Mouse (Mus musculus) frontal cortex, adult 2 months (tissue): ENCODE data around the gene Scrn1. TPM values are rescaled to one million over a fixed set of nuclear protein-coding genes. Genes with fewer than 3 reads are reported as not detected.
A peak's percentile ranks its signal among the peaks of the same experiment; 100 is the strongest.

Experiments used
- DNase-seq, 2 experiments: peaks; one replicate each; pipeline ENCODE4 v3.0.0; 2022; ENCODE audit warnings: low spot score in 1 of 2; ENCODE audit errors: extremely low spot score in 1 of 2
- polyA plus RNA-seq: library from polyadenylated mRNA; depleted of rRNA; stranded (reverse); fragments of >200 nt; gene quantifications from 2 replicates; pipeline ENCODE4 v1.2.3, GENCODE M21; 2012; rRNA removed

The Scrn1 gene
- polyA plus RNA-seq = 101 and 121 TPM in 2 replicates

DNA sequence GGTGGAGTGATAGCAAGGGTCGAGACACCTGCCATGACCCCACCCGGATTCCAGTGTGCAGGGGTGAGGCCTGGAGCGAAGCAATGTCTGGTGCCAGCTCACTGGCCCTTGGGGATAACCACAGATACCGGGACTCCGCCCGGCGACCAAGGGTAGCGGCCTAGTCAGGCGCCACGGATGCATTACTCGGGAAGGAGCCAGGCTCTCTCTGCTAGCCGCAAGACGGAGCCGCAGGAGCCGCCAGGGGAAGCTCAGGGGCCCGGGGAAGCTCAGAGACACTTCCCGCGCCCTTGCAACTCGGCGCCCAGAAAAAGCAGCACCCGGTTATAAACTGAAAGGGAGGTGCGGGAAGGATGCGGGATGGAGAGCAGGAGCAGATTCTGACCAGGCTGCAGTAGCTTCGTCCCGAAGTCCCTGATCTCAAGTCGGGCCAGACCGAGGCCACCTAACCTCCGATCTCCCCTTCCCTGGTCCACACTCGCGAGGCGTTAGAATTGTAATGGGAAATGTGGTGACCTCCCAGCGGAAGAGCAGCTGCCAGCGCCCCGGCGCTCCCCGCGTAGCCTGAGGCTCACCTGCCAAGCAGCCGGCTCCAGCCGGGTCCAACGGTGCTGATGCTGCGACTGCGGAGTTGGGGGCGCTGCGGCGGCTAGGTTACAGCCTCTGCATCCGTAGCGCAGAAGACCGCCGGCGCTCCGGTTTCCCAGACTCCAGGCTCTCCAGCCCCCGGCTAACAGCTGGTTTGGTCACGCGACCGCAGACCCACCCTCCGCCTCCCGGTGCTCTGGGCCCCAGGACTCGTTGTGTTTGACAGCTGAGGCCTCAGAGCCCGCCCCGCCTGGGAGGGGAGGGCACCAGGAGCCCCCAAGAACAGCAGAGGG lies at the start of gene Scrn1:
Gene Scrn1, minus strand, starts transcription at position 825 of the 881 bp plus-strand sequence.
- peak; percentile 69 to 82 for DNase-seq

DNA sequence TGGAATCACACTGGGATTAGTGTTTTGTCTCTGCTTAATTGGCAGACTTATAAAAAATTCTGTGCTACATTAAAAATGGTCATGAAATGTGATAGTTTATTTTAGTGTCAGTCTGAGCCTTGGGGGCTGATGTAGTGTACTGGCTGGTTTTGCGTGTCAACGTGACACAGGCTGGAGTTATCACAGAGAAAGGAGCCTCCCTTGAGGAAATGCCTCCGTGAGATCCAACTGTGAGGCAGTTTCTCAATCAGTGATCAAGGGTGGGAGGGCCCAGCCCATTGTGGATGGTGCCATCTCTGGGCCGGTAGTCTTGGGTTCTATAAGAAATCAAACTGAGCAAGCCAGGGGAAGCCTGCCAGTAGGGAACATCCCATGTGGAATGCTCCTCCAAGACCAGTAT lies 40.0 kb upstream of the Scrn1 start:
- DNase-seq = no peak

DNA sequence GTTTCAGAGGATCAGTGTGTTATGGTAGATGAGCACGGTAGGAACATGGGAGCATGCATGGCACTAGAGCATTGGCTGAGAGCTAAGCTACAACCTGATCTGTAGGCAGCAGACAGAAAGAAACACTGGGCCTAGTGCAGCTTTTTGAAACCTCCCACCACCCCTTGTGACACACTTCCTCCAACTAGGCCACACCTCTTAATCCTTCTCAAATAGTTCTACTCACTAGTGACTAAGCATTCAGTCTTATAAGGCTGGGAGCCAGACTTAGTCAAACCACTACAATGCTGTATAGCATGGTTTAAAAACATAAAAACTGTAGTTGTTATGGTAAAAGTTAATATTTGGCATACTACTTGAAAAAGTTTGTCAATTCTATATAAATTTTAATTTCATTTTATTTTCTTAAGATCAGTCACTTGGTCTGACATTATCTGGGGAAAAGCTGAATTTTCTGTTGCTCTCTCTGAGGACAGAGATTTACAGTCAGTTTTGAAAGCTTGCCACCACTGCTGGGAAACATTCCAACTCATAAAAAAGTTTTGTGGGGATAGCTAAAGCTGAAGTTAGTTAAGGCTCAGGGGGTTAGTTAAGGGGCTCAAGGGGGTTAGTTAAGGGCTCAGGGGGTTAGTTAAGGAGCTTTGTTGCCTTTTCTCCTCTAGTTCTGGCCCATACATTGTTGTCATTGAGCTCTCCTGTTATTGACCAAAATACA lies 37.9 kb upstream of the Scrn1 start:
- no peak for DNase-seq

DNA sequence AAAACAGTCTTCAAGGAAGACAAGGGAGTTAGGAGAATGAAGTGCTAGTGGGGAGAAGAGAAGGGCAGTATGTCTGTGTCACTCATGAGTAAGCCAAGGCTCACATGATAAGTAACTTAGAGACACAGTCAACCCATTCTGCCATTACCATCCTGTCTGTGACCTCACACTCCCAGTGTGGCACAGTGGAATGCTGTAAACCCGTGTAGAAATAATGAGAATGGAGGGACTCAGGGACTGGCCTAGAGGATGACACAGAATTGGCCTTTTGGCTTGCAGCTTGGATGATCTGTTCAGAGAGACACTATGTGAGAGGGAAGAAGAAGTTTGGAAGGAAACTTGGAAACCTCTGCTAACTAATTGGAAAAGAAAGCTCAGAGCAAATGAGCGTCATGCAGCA lies 36.6 kb upstream of the Scrn1 start:
- no peak for DNase-seq

DNA sequence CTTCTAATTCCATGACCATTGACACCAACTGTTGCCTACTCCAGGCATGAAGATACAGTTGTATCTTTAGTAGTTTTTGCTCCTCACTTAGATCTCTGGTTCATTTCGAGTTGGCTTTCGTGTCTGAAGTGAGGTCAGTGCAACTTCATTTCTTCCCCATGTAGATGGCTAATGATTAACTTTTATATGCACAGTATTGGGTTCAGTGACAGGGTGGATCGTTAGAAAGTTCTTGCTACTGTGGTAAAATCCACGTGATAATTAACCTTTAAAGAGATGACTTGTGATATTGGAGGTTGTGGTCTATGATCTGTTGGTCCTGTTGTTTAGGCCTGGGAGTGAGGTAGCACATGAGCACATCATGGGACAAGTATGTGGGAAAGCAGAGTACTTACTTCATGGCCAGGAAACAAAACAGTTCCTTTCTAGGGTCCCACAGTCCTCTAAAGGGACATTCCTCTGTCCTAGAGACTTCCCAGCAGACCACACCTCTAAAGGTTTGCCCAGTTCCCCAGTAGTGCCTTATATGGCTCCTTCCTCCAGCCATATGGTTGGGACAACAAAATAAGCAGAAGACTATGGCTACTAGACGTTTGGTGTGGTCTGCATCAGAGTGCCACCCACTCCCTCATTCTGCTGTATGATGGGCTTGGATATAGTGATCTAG lies 34.5 kb upstream of the Scrn1 start:
- no peak for DNase-seq

DNA sequence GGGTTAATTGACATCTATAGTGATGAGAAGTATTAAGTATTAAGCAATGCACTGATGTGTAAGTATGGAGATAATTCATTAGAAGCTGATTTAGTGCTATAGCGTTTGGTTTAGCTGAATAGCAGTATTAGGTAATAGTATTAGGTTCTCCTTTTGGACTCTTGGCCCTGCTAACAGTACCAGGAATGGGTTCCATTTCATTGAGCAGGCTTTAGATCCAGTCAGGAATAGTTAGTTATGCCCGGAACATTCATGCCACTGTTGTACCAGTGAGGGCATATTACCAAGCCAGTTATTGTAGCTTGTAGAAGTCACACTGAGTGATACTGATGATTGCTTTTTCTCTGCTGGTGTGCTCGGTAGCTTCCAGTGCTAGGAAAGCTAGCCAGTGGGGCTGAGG lies 31.4 kb upstream of the Scrn1 start:
- no peak for DNase-seq

DNA sequence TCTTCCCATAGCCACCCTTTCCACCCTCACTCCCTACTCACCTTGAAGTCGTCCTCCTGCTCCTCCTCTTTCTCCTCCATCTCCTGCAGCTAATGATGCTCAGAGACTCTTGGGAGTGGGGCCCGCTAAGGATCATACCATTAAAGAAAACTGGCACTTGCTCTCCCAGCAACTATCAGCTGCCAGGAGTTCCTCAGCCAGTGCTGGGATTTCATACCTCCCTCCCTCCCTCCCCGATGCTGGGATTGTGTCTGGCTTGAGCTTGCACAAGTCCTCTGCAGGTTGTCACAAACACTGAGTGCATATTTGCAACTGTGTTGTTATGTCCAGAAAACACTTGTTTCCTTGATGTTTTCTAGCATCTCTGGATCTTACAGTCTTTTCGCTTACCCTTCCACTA lies 30.9 kb upstream of the Scrn1 start, which contains the start of gene Fkbp14:
Gene Fkbp14, minus strand, starts transcription at position 101 of the 400 bp plus-strand sequence.
- DNase-seq = no peak

DNA sequence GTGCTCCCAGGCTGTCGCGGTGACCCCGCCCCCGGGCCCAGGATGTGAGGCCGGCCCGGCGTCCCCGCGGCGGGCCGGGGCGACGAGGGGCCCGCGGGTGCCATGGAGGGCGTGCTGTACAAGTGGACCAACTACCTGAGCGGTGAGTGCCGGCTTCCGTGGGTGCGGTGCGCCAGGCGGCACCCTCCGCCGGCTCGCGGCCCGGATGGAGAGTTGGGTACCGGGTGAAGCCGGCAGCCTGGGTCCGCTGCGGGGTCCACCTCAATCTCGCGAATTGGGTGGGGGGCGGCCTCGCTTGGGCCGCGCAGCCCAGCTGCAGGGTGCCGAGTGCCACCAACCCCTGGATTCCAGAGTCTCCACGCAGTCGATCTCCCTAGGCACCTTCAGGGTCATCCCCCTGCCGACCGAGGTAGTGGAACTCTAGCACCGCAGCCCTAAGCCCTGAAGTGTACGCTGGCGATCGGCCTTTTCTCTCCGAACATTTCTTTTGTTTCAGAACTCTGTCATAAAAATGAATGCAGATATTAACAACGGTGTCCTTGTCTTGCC lies 29.1 kb upstream of the Scrn1 start:
- peak in 1 of 2 experiments; percentile 17 for DNase-seq

DNA sequence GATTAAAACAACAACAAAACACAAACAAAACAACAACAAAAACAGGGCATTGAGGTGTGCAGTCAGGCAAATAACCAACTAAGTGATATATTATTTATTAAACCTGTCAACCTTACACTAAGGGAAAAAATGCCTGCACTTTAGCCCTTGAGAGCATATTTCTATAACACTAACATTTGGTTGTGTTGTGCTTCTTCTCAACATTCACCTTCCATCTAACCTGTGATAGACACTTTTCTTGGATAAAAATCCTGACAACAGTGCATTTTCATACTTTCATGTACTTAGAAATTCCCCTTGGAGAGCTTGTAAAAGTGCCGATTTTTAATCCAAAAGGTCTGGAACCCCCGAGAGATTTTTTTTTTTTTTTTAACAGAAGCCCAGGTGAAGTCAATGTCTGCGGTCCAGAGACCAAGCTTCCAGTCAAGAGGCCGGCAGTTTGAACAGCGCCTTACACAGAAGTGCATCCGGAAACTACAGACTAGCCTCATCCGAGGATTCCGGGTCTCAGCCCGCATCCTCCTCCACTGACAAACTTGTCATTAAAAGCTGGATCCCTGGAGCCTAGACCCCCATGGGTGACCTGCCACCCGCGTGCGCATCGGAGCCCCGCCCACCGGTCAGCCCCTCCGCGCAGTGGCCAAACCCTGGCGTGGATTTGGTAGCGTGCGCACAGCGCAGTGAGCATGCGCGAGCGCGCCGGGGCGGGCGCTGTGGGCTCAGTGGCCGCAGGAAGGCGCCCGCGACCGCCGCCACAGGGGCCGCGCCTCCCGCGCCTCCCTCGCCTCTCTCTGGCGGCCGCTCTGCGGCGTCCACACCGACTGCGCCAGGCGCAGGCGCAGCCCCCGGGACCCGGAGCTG lies 28.4 kb upstream of the Scrn1 start, which contains the start of gene Plekha8:
Gene Plekha8, plus strand, starts transcription at position 643 of the 861 bp plus-strand sequence.
- peak; percentile 73 to 90 for DNase-seq

DNA sequence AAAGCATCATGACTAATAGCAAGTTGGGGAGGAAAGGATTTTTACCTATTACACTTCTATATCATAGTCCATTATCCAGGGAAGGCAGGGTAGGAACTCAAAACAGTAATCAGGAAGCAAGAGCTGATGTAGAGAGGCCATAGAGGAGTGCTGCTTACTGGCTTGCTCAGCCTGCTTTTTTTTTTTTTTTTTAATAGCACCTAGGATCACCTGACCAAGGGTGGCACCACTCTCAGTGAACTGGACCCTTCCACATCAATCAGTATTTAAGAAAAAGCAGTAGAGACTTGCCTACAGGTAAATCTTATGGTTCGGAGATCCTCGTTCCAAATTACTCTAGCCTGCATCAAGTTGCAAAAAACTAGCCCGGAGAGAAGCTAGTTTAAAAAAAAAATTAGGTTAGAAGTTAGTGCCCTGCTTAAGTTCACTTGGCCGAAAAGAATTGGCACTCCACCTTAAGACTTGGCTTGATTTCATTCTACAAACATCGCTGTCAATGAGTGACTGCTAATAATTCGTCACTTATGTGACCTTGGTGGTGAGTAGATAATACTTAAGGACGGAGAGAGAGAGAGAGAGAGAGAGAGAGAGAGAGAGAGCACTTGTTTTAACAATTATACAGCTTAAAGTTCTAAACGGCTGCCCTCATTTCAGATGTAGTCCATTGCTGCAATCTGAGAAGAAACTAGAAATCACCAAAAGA lies 27.6 kb upstream of the Scrn1 start:
- DNase-seq = no peak

DNA sequence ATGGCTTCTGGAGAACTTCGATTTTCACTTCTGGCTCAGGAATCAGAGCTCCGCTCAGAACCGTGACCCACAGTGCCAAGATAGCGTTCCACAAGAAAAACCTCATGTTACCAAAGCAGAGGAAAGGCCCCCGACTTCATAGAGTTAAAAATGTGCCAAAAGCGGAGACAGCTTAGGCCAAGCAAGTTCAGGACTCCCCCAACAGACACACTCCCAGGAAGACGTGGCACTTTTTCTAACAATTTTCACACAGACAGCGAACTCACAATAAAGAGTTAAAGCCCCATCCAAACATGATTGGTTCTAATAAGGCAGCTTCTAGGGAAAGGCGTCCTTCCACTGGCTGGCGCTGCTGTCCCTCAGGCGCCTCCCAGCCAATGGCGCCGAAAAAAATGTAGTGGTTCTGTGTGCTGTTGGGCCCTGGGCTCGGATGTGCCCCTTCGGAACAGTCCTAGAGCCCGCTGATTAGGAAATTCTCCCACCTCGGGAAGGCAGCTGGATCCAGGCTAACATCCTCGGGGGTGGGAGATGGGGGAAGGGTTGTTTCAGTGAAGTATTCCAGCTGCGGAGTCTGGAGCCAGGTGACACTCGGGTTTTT lies 26.7 kb upstream of the Scrn1 start:
- DNase-seq = peak; percentile 93 to 95

DNA sequence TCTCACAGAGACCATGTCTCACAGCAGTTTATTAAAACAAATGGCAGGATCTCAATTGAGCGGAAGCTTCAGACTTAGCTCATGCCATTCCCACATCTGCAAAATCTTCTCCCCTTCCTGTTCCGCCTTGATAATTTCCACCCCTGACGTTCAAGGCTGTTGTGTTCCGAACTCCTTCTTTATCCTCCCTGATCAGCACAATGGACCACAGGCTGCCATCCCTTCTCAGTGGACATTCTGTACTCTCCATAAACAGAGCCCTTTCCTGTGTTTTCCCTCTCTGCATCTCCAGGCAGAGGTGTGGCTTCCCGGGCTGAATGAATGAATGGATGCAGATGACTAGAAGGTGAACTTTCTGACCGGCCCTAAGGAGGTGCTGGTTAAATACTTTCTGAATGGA lies 25.5 kb upstream of the Scrn1 start:
- no peak for DNase-seq

DNA sequence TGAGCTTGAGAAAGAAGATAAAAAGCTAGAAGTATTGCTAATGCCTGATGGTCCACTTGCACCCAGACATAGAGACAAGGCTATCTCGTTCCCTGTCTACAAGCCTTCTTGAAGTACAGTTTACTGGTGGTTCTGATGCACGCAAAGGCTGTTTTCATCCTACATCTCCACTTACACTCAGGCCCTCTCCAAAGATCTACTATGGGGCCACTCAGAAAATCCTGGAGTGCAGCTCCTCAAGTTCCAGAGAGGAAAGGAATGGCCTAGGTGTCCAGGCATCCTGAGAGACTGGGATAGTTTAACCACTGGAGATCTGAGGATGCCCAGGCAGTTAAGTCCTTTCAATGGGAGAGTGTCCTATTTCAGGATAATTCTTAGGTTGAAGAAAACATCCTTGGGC lies 24.4 kb upstream of the Scrn1 start:
- DNase-seq = no peak

DNA sequence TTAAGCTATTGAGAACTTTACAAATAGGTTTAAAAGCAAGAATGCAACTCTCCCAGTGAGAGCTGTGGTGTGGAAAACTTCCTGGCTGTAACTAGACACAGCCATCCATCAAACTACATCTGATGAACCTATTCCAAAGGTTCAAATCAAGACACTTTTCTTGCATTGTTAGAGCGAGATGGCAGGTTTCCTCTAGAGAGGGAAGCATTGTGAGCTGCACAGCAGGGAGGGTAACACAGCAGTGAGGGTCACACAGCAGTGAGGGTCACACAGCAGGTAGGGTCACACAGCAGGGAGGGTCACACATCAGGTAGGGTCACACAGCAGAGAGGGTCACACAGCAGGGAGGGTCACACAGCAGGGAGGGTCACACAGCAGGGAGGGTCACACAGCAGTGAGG lies 21.9 kb upstream of the Scrn1 start:
- no peak for DNase-seq

DNA sequence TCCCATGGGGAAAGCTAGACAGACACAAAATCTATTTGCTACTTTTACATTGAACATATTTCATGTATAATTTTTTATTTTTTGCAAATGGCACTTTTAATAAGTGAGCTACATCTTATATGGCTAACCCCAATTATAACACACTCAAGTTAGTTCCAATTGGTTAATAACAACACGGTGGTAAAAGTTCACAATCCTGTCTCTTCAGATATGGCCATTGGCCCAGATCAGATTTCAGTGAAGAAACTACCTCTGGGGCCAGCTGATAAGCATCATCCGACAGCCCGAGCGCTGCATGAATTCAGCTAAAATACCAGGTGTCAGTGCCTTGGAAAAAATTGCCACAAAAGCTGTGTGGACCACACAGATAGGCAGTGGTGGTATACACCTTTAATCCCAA lies 21.4 kb upstream of the Scrn1 start:
- DNase-seq = no peak

DNA sequence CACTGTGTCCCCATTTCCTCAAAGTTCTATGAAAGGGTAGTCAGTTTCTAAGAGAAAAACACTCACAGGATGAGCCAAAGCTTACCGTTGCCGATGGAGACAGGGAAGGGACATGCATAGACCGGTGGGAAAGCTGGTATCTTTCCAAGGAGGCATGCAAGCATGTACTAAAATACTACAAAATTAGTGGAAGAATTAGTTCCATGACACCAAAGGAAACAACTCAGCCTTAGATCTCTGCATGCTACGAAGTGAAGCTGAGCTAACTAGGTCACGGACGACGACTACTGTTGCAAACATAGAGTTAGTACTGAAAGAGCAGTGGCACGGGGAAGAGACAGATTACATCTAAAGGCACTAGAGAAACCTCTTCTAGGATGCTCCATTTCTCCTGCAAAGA lies 20.6 kb upstream of the Scrn1 start:
- DNase-seq = no peak

DNA sequence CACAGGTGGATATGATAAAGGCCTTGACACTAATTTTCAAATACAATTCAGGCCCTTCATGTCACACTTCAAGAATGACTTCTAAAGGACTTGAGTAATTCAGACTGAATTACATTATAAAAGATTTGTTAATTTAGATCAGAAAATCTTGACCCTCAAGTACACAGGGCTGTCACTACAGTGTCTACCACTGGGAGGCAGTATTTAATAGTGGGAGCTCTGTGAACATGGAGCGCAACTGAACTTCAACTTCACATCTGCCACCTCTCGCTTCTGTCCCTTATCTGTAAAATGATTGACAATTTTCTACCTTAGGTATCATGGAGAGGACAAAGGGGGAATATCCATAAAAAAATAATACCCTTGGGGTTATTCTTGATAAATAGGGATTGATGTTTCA lies 19.9 kb upstream of the Scrn1 start:
- DNase-seq = peak in 1 of 2 experiments; percentile 81

DNA sequence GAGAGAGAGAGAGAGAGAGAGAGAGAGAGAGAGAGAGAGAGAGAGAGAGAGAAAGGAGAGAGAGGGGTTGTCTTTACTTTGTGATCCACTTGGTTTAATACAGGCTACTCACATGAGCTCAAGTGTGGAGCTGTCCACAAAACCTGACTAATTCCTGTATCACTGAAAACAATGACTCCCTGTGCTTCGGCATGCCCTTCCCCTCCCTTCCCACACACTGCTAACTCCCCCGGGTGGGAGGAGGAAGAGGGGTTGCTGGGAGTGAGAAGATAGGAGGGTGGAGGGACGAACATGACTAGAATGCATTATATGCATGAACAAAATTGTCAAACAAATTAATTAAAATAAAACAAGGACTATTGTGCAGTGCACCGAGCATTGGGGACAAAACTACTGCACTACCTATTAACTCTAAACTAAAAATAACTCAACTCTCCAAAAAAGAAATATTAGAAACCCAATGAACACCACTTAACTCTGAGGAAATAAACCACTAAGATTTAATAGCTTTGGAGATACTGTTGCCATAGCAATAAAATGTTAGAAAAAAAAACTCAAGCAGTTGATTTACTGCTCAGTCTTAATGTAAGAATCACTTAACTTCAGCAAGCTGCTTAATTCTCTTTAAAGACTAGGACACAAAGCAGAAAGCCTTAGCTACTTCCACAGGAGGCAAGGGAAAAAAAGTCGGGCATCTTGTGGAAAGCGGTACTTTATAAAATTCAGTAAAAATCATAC lies 7.1 kb upstream of the Scrn1 start:
- no peak for DNase-seq
